Mouse (Mus musculus) embryonic facial prominence, embryonic 12.5 days (tissue): Measurements from ENCODE around the gene Myt1l. TPM values are rescaled to one million over a fixed set of nuclear protein-coding genes. Genes with fewer than 3 reads are reported as not detected.

ENCODE experiments used
- ATAC-seq: fragments of 200-750 bp; cut with Nextera tagmentation; 2 replicates; pipeline ENCODE4 v1.8.0; 2017; ENCODE audit not compliant: insufficient number of reproducible peaks, insufficient read depth, low FRiP score, low TSS enrichment
- H3K27ac ChIP-seq: fragments of 300-500 bp; sonication (generic); 2 replicates; pipeline ENCODE4 v1.5.1; 2016; ENCODE audit warnings: mild to moderate bottlenecking
- H3K27me3 ChIP-seq: fragments of 300-500 bp; sonication (generic); 2 replicates; pipeline ENCODE4 v1.6.1; 2016; ENCODE audit warnings: mild to moderate bottlenecking, moderate library complexity
- H3K36me3 ChIP-seq: fragments of 300-500 bp; sonication (generic); 2 replicates; pipeline ENCODE4 v1.6.1; 2016; ENCODE audit warnings: mild to moderate bottlenecking
- H3K4me1 ChIP-seq: fragments of 300-500 bp; sonication (generic); 2 replicates; pipeline ENCODE4 v1.6.1; 2016
- H3K4me2 ChIP-seq: fragments of 300-500 bp; sonication (generic); replicated peaks from 2 replicates; pipeline ENCODE4 v1.6.1; 2016; ENCODE audit warnings: mild to moderate bottlenecking, moderate library complexity
- H3K4me3 ChIP-seq: fragments of 300-500 bp; sonication (generic); 2 replicates; pipeline ENCODE4 v1.5.1; 2016; ENCODE audit warnings: mild to moderate bottlenecking
- H3K9ac ChIP-seq: fragments of 300-500 bp; sonication (generic); 2 replicates; pipeline ENCODE4 v1.6.1; 2016; ENCODE audit warnings: mild to moderate bottlenecking, moderate library complexity
- H3K9me3 ChIP-seq: fragments of 300-500 bp; sonication (generic); 2 replicates; pipeline ENCODE4 v1.6.1; 2016; ENCODE audit warnings: mild to moderate bottlenecking, moderate library complexity
- WGBS: fragments of 180-500 bp; shearing (Covaris S2); methylation state at CpG from one replicate; pipeline ENCODE4 v1.1.7; 2016; 5-methylcytosine and 5-hydroxymethylcytosine counted together
- polyA plus RNA-seq: library from polyadenylated mRNA; unstranded; fragments of >200 nt; fragmentation: Nextera tagmentation; extraction: Ambion mirVana; gene quantifications from 2 replicates; pipeline ENCODE4 v1.2.1, GENCODE M21; 2016

Gene Myt1l
- polyA plus RNA-seq, 1 experiment from 2014 or later, result 9.8 TPM

- WGBS, result 70% methylated on average over 11 of the region's 11 CpGs
- H3K4me3 ChIP-seq, result no peak overlapping the region
- ATAC-seq, result no peak
- H3K4me2 ChIP-seq, result no peak overlapping the region
- H3K4me1 ChIP-seq, result peaks cover 3% of the 10 kb centered on the region; the same call in 1 of the 2 replicates
- H3K9me3 ChIP-seq, result no peaks in the 10 kb centered on the region
- no peak overlapping the region for H3K9ac ChIP-seq
- peaks cover 31% of the 10 kb centered on the region for H3K27me3 ChIP-seq
- no peaks in the 10 kb centered on the region for H3K36me3 ChIP-seq
- H3K27ac ChIP-seq, result no peak overlapping the region
Measured at GRCm38 (mm10) chr12:29538456-29538855, 10.3 kb downstream of the Myt1l start.

GRCm38 (mm10) chr12:29539106-29539505 lies 10.9 kb downstream of the Myt1l start:
- peaks cover 24% of the 10 kb centered on the region for H3K27me3 ChIP-seq
- H3K36me3 ChIP-seq, result no peaks in the 10 kb centered on the region
- no peak overlapping the region for H3K27ac ChIP-seq
- no peaks in the 10 kb centered on the region for H3K9me3 ChIP-seq
- no peak overlapping the region for H3K4me3 ChIP-seq
- no peak overlapping the region for H3K9ac ChIP-seq
- peaks cover 3% of the 10 kb centered on the region; the same call in 1 of the 2 replicates for H3K4me1 ChIP-seq
- H3K4me2 ChIP-seq, result no peak overlapping the region
- WGBS, result 37% methylated on average over 5 of the region's 5 CpGs
- ATAC-seq, result no peak

- Histone ChIP-seq H3K4me3 (no peak overlapping the region), H3K27me3 (peaks cover 12% of the 10 kb centered on the region), H3K4me1 (no peaks in the 10 kb centered on the region), H3K27ac (no peak overlapping the region), H3K4me2 (no peak overlapping the region), H3K9ac (no peak overlapping the region), H3K9me3 (no peaks in the 10 kb centered on the region), H3K36me3 (no peaks in the 10 kb centered on the region)
- 74% methylated on average over 5 of the region's 5 CpGs for WGBS
- no peak for ATAC-seq
Measured at GRCm38 (mm10) chr12:29540741-29541140, 12.6 kb downstream of the Myt1l start.

GRCm38 (mm10) chr12:29546073-29546472 lies 17.9 kb downstream of the Myt1l start:
- no peak overlapping the region for H3K4me2 ChIP-seq
- H3K9ac ChIP-seq, result no peak overlapping the region
- H3K9me3 ChIP-seq, result no peaks in the 10 kb centered on the region
- H3K27ac ChIP-seq, result no peak overlapping the region
- 41% methylated on average over 3 of the region's 3 CpGs for WGBS
- no peaks in the 10 kb centered on the region for H3K36me3 ChIP-seq
- no peaks in the 10 kb centered on the region for H3K27me3 ChIP-seq
- H3K4me3 ChIP-seq, result no peak overlapping the region
- no peaks in the 10 kb centered on the region for H3K4me1 ChIP-seq
- ATAC-seq, result no peak

- Histone ChIP-seq H3K27ac (no peak overlapping the region), H3K4me2 (no peak overlapping the region), H3K4me1 (no peaks in the 10 kb centered on the region), H3K9ac (no peak overlapping the region), H3K27me3 (no peaks in the 10 kb centered on the region), H3K36me3 (no peaks in the 10 kb centered on the region), H3K9me3 (no peaks in the 10 kb centered on the region), H3K4me3 (no peak overlapping the region)
- 81% methylated on average over 5 of the region's 5 CpGs for WGBS
- no peak for ATAC-seq
Measured at GRCm38 (mm10) chr12:29547112-29547511, 18.9 kb downstream of the Myt1l start.

GRCm38 (mm10) chr12:29547755-29548154 lies 19.6 kb downstream of the Myt1l start:
- no peaks in the 10 kb centered on the region for H3K9me3 ChIP-seq
- no peak overlapping the region for H3K4me2 ChIP-seq
- 68% methylated on average over 6 of the region's 6 CpGs for WGBS
- no peak overlapping the region for H3K27ac ChIP-seq
- H3K4me3 ChIP-seq, result no peak overlapping the region
- H3K4me1 ChIP-seq, result no peaks in the 10 kb centered on the region
- H3K9ac ChIP-seq, result no peak overlapping the region
- ATAC-seq, result no peak
- H3K27me3 ChIP-seq, result no peaks in the 10 kb centered on the region
- H3K36me3 ChIP-seq, result no peaks in the 10 kb centered on the region

- Histone ChIP-seq H3K27ac (no peak overlapping the region), H3K4me2 (no peak overlapping the region), H3K36me3 (no peaks in the 10 kb centered on the region), H3K4me3 (no peak overlapping the region), H3K9me3 (no peaks in the 10 kb centered on the region), H3K4me1 (no peaks in the 10 kb centered on the region), H3K9ac (no peak overlapping the region), H3K27me3 (no peaks in the 10 kb centered on the region)
- WGBS, result 57% methylated on average over 7 of the region's 7 CpGs
- ATAC-seq, result no peak
Measured at GRCm38 (mm10) chr12:29553138-29553537, 25.0 kb downstream of the Myt1l start.

- ATAC-seq, result no peak
- WGBS, result 80% methylated on average over 4 of the region's 4 CpGs
- Histone ChIP-seq H3K4me1 (no peaks in the 10 kb centered on the region), H3K36me3 (no peaks in the 10 kb centered on the region), H3K4me3 (no peak overlapping the region), H3K4me2 (no peak overlapping the region), H3K27ac (no peak overlapping the region), H3K9ac (no peak overlapping the region), H3K27me3 (no peaks in the 10 kb centered on the region), H3K9me3 (no peaks in the 10 kb centered on the region)
Measured at GRCm38 (mm10) chr12:29555718-29556117, 27.5 kb downstream of the Myt1l start.

GRCm38 (mm10) chr12:29556408-29556807 lies 28.2 kb downstream of the Myt1l start:
- Histone ChIP-seq H3K4me3 (no peak overlapping the region), H3K9ac (no peak overlapping the region), H3K4me2 (no peak overlapping the region), H3K9me3 (no peaks in the 10 kb centered on the region), H3K4me1 (no peaks in the 10 kb centered on the region), H3K27ac (no peak overlapping the region), H3K27me3 (no peaks in the 10 kb centered on the region), H3K36me3 (no peaks in the 10 kb centered on the region)
- ATAC-seq, result no peak
- 77% methylated on average over 3 of the region's 3 CpGs for WGBS

- no peak overlapping the region for H3K9ac ChIP-seq
- no peaks in the 10 kb centered on the region for H3K4me1 ChIP-seq
- H3K9me3 ChIP-seq, result no peaks in the 10 kb centered on the region
- H3K27me3 ChIP-seq, result no peaks in the 10 kb centered on the region
- H3K27ac ChIP-seq, result no peak overlapping the region
- H3K36me3 ChIP-seq, result no peaks in the 10 kb centered on the region
- no peak overlapping the region for H3K4me3 ChIP-seq
- no peak for ATAC-seq
- H3K4me2 ChIP-seq, result no peak overlapping the region
- 60% methylated on average over 6 of the region's 6 CpGs for WGBS
Measured at GRCm38 (mm10) chr12:29556901-29557300, 28.7 kb downstream of the Myt1l start.

- Histone ChIP-seq H3K27ac (no peak overlapping the region), H3K4me2 (no peak overlapping the region), H3K9ac (no peak overlapping the region), H3K4me3 (no peak overlapping the region), H3K9me3 (no peaks in the 10 kb centered on the region), H3K27me3 (no peaks in the 10 kb centered on the region), H3K4me1 (no peaks in the 10 kb centered on the region), H3K36me3 (no peaks in the 10 kb centered on the region)
- ATAC-seq, result no peak
- WGBS, result 70% methylated on average over 5 of the region's 5 CpGs
Measured at GRCm38 (mm10) chr12:29559769-29560168, 31.6 kb downstream of the Myt1l start.

- H3K27ac ChIP-seq, result no peak overlapping the region
- no peak overlapping the region for H3K4me3 ChIP-seq
- no peak for ATAC-seq
- H3K4me1 ChIP-seq, result no peaks in the 10 kb centered on the region
- H3K4me2 ChIP-seq, result no peak overlapping the region
- no peaks in the 10 kb centered on the region for H3K36me3 ChIP-seq
- H3K9ac ChIP-seq, result no peak overlapping the region
- H3K9me3 ChIP-seq, result no peaks in the 10 kb centered on the region
- 89% methylated on average over 2 of the region's 2 CpGs for WGBS
- H3K27me3 ChIP-seq, result no peaks in the 10 kb centered on the region
Measured at GRCm38 (mm10) chr12:29561222-29561621, 33.0 kb downstream of the Myt1l start.

- H3K36me3 ChIP-seq, result no peaks in the 10 kb centered on the region
- H3K9ac ChIP-seq, result no peak overlapping the region
- no peak overlapping the region for H3K4me3 ChIP-seq
- H3K4me2 ChIP-seq, result no peak overlapping the region
- H3K27ac ChIP-seq, result no peak overlapping the region
- ATAC-seq, result no peak
- H3K9me3 ChIP-seq, result no peaks in the 10 kb centered on the region
- H3K4me1 ChIP-seq, result no peaks in the 10 kb centered on the region
- WGBS, result 76% methylated on average over 7 of the region's 7 CpGs
- H3K27me3 ChIP-seq, result no peaks in the 10 kb centered on the region
Measured at GRCm38 (mm10) chr12:29569311-29569710, 41.1 kb downstream of the Myt1l start.
